Mouse (Mus musculus) heart, postnatal 0 days (tissue): ENCODE data around the gene 4930438A08Rik. TPM values are rescaled to one million over a fixed set of nuclear protein-coding genes. Genes with fewer than 3 reads are reported as not detected.
A peak's percentile ranks its signal among the peaks of the same experiment; 100 is the strongest.

Source experiments
- ATAC-seq: fragments of 200-750 bp; cut with Nextera tagmentation; 2 replicates; pipeline ENCODE4 v1.8.0; 2017; ENCODE audit warnings: low read depth, moderate number of reproducible peaks, moderate library complexity; ENCODE audit not compliant: insufficient read depth
- DNase-seq: peaks from one replicate; pipeline ENCODE4 v3.0.0-alpha.2; 2016; ENCODE audit warnings: low spot score
- H3K27ac ChIP-seq: fragments of 300-500 bp; sonication (generic); 2 replicates; pipeline ENCODE4 v1.5.1; 2014; ENCODE audit warnings: low read depth, mild to moderate bottlenecking
- H3K27me3 ChIP-seq: fragments of 300-500 bp; sonication (generic); 2 replicates; pipeline ENCODE4 v1.6.1; 2014; ENCODE audit warnings: low read length, mixed read lengths; ENCODE audit not compliant: control insufficient read depth, insufficient read depth
- H3K36me3 ChIP-seq: fragments of 300-500 bp; sonication (generic); replicated peaks from 2 replicates; pipeline ENCODE4 v1.6.1; 2014; ENCODE audit warnings: low read length, mixed read lengths; ENCODE audit not compliant: control insufficient read depth, insufficient read depth
- H3K4me1 ChIP-seq: fragments of 300-500 bp; sonication (generic); 2 replicates; pipeline ENCODE4 v1.6.1; 2014; ENCODE audit warnings: antibody characterized with exemption; ENCODE audit not compliant: control insufficient read depth, insufficient read depth
- H3K4me2 ChIP-seq: fragments of 300-500 bp; sonication (generic); 2 replicates; pipeline ENCODE4 v1.6.1; 2014; ENCODE audit warnings: low read depth, mild to moderate bottlenecking, low read length, moderate library complexity
- H3K4me3 ChIP-seq: fragments of 300-500 bp; sonication (generic); 2 replicates; pipeline ENCODE4 v1.5.1; 2014; ENCODE audit warnings: low read depth, low read length
- H3K9ac ChIP-seq: fragments of 300-500 bp; sonication (generic); replicated peaks from 2 replicates; pipeline ENCODE4 v1.6.1; 2014; ENCODE audit warnings: low read depth, low read length, mixed read lengths
- H3K9me3 ChIP-seq: fragments of 300-500 bp; sonication (generic); replicated peaks from 2 replicates; pipeline ENCODE4 v1.6.1; 2016; ENCODE audit warnings: low read length; ENCODE audit not compliant: control insufficient read depth
- CTCF ChIP-seq: IDR thresholded peaks from 2 replicates; pipeline ENCODE4 v1.5.1; 2016; ENCODE audit warnings: antibody characterized with exemption, control low read depth, low read depth
- EP300 ChIP-seq: IDR thresholded peaks from 2 replicates; pipeline ENCODE4 v1.6.1; 2016; ENCODE audit warnings: antibody characterized with exemption, low read depth
- WGBS: fragments of 180-500 bp; shearing (Covaris S2); extraction: QIAGEN DNeasy Blood & Tissue Kit; methylation state at CpG from one replicate; pipeline ENCODE4 v1.1.7; 2014; 5-methylcytosine and 5-hydroxymethylcytosine counted together
- polyA plus RNA-seq: library from polyadenylated mRNA; unstranded; fragments of >200 nt; fragmentation: Nextera tagmentation; extraction: Ambion mirVana; gene quantifications from 2 replicates; pipeline ENCODE4 v1.2.1, GENCODE M21; 2015
- total RNA-seq: library from RNA; depleted of rRNA; stranded (reverse); fragments of >200 nt; gene quantifications from 2 replicates; pipeline ENCODE4 v1.2.3, GENCODE M21; 2014; ENCODE audit warnings: low replicate concordance

The 4930438A08Rik gene
- total and polyA plus RNA-seq, 2 experiments from 2014 or later, result not detected

DNA sequence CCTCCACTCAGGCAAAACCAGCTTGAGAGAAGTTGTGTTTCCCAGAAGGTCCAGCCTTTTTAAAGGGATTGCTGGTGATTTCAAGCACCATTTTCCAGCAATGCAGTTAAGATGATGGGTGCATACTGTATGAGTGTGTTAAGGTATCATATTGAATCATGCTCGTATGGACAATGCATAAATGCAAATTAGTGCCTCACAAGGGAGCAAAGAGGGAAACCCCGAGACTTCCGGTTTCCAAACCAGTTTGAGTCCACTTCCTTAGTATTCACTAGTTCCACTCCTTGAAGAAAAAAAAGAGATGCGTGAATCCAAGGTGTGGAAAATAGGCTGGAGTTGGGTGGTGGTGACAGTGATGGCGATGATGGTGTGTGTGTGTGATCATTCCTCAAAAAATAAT is 7.9 kb downstream of the 4930438A08Rik start:
- H3K27ac ChIP-seq, result no peak overlapping the region
- H3K4me2 ChIP-seq, result no peak overlapping the region
- H3K4me1 ChIP-seq, result no peaks in the 10 kb centered on the region
- 73% methylated on average over 5 of the region's 5 CpGs for WGBS
- H3K27me3 ChIP-seq, result 0 out of 2 replicates have a peak, but pooled peaks cover 4% of the 10 kb centered on the region
- H3K36me3 ChIP-seq, result no peaks in the 10 kb centered on the region
- TF ChIP-seq CTCF (no peak), EP300 (no peak)
- H3K9me3 ChIP-seq, result no peaks in the 10 kb centered on the region
- no peak overlapping the region for H3K4me3 ChIP-seq
- H3K9ac ChIP-seq, result no peak overlapping the region
- DNase-seq, result no peak
- no peak for ATAC-seq

- DNase-seq (no peak), ATAC-seq (no peak)
- no peaks in the 10 kb centered on the region for H3K9me3 ChIP-seq
- no peak overlapping the region for H3K27ac ChIP-seq
- no peak overlapping the region for H3K4me2 ChIP-seq
- TF ChIP-seq CTCF (no peak), EP300 (no peak)
- H3K9ac ChIP-seq, result no peak overlapping the region
- no peak overlapping the region for H3K4me3 ChIP-seq
- no peaks in the 10 kb centered on the region for H3K36me3 ChIP-seq
- WGBS, result 64% methylated on average over 9 of the region's 9 CpGs
- H3K4me1 ChIP-seq, result no peaks in the 10 kb centered on the region
- H3K27me3 ChIP-seq, result 0 out of 2 replicates have a peak, but pooled peaks cover 4% of the 10 kb centered on the region
Measured at GRCm38 (mm10) chr11:58289992-58290682, 15.5 kb downstream of the 4930438A08Rik start.

DNA sequence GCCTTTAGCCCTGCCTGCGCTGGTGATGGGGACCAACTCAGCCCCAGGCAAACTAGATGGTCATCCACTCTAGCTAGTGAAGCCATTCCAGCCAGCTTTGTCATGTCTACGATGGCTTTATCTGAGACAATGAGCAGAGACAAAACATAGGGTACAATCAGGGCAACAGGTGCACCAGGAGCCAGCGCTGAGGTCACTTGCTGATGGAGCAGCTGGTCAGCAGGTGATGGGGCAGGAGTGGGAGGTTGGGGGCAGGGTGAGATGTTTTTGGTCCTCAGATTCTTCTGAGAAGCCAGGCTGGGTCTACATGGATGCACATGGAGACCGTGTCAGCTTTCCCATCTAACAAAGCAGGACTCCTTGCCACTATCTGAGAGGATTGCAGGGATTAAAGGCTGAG is 16.2 kb downstream of the 4930438A08Rik start:
- DNase-seq, result no peak
- ATAC-seq, result no peak
- TF ChIP-seq CTCF (no peak), EP300 (no peak)
- 73% methylated on average over 4 of the region's 4 CpGs for WGBS
- H3K27ac ChIP-seq, result no peak overlapping the region
- no peak overlapping the region for H3K4me3 ChIP-seq
- H3K36me3 ChIP-seq, result no peaks in the 10 kb centered on the region
- no peaks in the 10 kb centered on the region for H3K9me3 ChIP-seq
- H3K4me1 ChIP-seq, result no peaks in the 10 kb centered on the region
- H3K4me2 ChIP-seq, result no peak overlapping the region
- H3K27me3 ChIP-seq, result 0 out of 2 replicates have a peak, but pooled peaks cover 2% of the 10 kb centered on the region
- no peak overlapping the region for H3K9ac ChIP-seq

DNA sequence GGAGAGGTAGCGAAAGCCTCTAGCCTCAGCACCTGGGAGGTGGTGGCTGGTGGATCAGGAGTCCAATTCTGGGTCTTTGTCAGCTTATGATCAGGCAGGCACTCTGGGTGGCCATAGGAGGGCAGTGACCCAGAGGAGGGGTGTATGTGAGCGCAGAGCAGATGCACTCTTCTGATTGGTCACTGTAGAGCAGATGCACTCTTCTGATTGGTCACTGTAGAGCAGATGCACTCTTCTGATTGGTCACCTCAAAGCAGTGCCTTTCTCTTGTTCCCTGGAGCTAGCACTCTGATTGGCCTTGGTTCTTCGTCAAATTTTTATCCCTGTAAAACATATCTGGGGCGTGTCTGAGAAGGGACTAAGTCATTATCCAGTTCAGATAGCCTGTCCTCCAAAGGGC is 18.2 kb downstream of the 4930438A08Rik start:
- Histone ChIP-seq H3K27ac (no peak overlapping the region), H3K9me3 (no peaks in the 10 kb centered on the region), H3K4me2 (no peak overlapping the region), H3K27me3 (no peaks in the 10 kb centered on the region), H3K36me3 (no peaks in the 10 kb centered on the region), H3K9ac (no peak overlapping the region), H3K4me1 (no peaks in the 10 kb centered on the region), H3K4me3 (no peak overlapping the region)
- WGBS, result 47% methylated on average over 4 of the region's 4 CpGs
- DNase-seq (no peak), ATAC-seq (no peak)
- TF ChIP-seq EP300, result no peak
- TF ChIP-seq CTCF, result no peak

DNA sequence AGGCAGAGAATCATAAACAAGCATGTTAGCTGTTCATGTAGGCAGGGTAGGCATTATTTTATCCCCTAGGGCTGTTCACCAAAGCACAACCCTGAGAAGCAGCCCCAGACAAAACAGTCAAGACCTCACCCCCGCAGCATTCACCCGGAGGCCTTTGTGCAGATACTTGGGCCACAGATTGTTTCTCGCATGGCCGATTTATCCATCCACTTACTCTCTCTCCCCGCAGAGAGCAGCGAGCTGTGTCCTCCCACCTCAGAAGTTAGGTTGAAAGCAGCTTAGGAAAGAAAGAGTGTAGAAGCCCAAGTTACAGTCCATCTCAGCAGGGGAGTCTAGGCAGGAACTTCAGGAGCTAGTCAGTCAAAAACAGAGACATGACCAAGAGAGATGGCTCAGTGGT is 22.8 kb downstream of the 4930438A08Rik start:
- Histone ChIP-seq H3K4me1 (no peaks in the 10 kb centered on the region), H3K36me3 (no peaks in the 10 kb centered on the region), H3K9ac (no peak overlapping the region), H3K27me3 (no peaks in the 10 kb centered on the region), H3K4me2 (no peak overlapping the region), H3K27ac (no peak overlapping the region), H3K4me3 (no peak overlapping the region), H3K9me3 (no peaks in the 10 kb centered on the region)
- ATAC-seq (no peak), DNase-seq (no peak)
- no peak for TF ChIP-seq EP300
- 83% methylated on average over 6 of the region's 6 CpGs for WGBS

- Histone ChIP-seq H3K27ac (no peak overlapping the region), H3K4me2 (peak overlapping the region; percentile 65), H3K9me3 (no peaks in the 10 kb centered on the region), H3K4me3 (peak overlapping the region; percentile 59), H3K27me3 (no peaks in the 10 kb centered on the region), H3K9ac (no peak overlapping the region), H3K4me1 (peaks cover 3% of the 10 kb centered on the region; the same call in 1 of the 2 replicates), H3K36me3 (no peaks in the 10 kb centered on the region)
- 15% methylated on average over 13 of the region's 13 CpGs for WGBS
- DNase-seq, result peak; percentile 43
- TF ChIP-seq EP300 (no peak), CTCF (peak; percentile 72)
- peak; percentile 12; the same call in 1 of the 2 replicates for ATAC-seq
Measured at GRCm38 (mm10) chr11:58301057-58301456, 26.5 kb downstream of the 4930438A08Rik start.
